Mouse (Mus musculus): ENCODE data around the gene Tha1. TPM values are rescaled to one million over a fixed set of nuclear protein-coding genes. Genes with fewer than 3 reads are reported as not detected.

Gene Tha1
- total RNA-seq, 1 experiment from 2014 or later: 5.4 TPM

DNA sequence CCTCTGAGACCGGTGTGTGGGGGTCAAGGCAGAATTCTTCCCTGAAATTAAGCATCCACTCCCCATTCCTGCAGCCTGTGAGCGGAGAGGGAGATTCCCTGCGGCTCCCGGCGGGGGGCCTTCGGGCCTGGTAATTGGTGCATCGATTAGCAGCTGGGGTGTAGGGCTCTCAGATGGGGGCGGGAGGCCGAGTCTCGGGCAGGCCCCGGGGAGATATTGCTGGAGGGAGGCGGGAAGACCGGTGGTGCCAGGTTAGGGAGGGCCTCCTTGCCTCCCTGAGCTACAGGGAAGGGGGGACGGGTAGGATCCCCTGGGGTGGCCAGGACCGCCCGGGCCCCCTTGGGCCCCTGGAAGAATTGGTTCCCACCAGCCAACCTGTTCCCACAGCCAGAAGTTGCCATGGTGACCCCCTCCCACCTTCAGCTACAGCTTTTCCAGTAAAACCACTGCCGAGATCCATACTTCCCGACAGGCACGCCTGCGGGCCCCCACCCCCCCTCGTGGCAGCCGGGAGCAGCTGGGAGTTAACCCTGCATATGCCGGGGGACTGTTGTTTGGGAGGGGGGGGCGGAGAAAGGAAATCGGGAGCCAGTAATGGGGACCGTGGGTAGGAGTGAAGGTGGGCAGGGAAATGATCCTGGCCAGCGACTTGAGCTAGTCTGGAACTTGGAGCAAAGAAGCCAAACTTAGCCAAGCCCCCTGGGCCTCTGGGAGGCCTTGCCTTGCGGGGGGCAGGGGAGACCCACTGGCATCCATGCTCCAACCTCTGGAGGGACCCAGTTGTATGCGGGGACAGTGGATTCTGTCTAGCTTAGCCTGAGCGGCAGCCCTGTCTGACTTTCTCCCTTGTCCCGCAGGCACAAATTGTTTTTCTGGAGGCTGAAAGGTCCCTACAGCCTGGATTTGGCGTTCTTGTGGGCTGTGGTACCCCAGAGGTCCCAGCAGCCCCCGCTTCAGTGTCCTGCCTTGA lies 15.9 kb upstream of the Tha1 start:
- ATAC-seq (replicated peaks in 1 of 2; ENCODE audit: insufficient read depth in 1 of 2, low FRiP score in 2 of 2, low TSS enrichment in 1 of 2, low read depth in 1 of 2, poor library complexity in 2 of 2, severe bottlenecking in 2 of 2): no peak

DNA sequence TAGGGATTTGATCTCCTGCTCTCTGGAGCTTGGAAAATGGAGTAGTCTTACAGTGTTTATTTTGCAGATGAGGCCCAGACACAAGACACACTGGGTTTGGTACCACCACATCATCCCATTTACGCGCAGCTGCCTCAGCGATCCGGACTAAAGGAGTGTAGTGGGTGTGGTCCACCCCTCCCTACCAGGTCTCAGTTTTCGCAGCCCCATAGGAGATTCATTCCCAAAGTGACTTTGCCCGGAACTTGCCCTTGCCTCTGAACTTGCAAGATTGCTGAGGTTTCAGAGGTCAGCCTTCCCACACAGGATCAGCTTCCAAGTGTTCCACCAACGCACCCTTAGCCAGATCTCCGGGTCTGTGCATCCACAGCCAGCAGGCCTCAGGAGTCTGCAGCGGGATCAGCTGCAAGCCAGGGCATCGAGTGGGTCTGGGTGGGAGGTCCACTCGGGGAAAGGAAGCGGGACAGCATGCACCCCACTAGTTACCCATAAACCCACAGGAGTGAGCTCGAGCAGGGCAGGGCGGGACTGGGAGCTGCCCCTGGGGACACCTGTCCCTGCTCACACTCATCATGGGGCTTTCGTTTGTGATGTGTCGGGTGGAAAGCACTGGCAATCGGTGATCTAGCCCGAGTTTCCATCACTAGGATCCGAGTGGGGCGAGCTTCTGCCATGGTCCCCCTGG lies 15.0 kb upstream of the Tha1 start:
- ATAC-seq (replicated peaks in 1 of 2; ENCODE audit: insufficient read depth in 1 of 2, low FRiP score in 2 of 2, low TSS enrichment in 1 of 2, low read depth in 1 of 2, poor library complexity in 2 of 2, severe bottlenecking in 2 of 2): no peak

DNA sequence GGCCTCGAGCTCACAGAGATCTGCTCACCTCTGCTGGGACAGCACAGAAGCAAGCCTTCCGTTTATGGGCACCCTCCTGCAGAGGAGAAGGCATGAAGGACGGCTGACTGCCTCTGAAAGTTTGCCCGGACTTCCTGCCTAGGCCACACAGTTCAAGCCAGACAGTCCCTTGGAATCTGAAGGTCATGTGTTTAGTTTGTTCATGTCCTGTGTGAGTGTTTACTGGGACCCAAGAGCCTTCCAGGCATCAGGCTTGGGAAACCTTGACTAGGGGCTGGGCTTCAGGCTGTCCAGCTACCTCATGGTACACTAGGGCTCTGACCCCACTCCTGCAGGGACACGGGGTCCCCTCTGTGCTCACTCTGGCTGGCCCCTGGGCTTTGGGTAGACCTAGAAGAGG lies 12.7 kb upstream of the Tha1 start:
- 0 out of 4 replicates have a peak, but pooled peaks of 1 of the 2 experiments have one; percentile 9 for ATAC-seq (replicated peaks in 1 of 2; ENCODE audit: insufficient read depth in 1 of 2, low FRiP score in 2 of 2, low TSS enrichment in 1 of 2, low read depth in 1 of 2, poor library complexity in 2 of 2, severe bottlenecking in 2 of 2)

DNA sequence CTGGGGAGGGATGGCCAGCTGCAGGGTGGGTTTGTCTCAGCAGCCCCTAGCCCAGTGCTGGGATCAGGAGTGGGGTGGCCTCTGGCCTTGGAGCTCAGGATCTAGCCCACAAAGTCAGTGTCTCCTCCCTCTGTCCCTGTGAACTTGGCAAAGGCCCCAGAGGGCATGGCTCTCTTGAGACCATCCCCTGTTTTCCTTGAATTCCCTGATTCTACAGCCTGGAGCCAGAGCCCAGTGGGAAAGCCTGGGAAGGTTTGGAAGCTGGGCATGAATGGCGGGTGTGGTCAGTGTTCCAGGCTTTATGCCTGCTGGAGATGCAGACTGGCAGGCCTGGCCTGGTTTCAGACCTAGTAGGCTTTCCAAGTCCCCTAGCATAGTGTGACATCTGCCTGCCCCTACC lies 8.9 kb upstream of the Tha1 start:
- no peak for ATAC-seq (replicated peaks in 1 of 2; ENCODE audit: insufficient read depth in 1 of 2, low FRiP score in 2 of 2, low TSS enrichment in 1 of 2, low read depth in 1 of 2, poor library complexity in 2 of 2, severe bottlenecking in 2 of 2)

DNA sequence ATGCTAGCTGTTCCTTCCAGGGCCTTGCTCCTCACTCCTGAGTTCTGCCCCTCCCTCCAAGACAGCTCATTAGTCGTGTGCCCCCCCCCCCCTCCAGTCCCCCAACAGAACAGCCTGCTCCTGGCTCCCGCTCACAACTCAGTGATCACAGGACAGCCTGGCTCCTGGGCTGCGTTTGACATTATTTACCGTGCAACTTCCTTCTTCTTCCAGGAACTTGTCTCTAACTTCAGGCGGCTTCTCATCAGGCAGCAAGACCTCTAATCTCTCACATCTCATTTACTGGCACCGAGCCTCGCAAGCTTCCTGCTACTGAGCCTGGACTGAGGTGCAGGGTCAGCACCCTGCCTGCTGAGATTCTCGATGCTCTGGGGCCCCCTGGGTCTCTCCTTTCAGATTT lies 8.5 kb upstream of the Tha1 start:
- ATAC-seq (replicated peaks in 1 of 2; ENCODE audit: insufficient read depth in 1 of 2, low FRiP score in 2 of 2, low TSS enrichment in 1 of 2, low read depth in 1 of 2, poor library complexity in 2 of 2, severe bottlenecking in 2 of 2): peak in 1 of 2 experiments; percentile 19; a peak in 1 of 4 replicates

DNA sequence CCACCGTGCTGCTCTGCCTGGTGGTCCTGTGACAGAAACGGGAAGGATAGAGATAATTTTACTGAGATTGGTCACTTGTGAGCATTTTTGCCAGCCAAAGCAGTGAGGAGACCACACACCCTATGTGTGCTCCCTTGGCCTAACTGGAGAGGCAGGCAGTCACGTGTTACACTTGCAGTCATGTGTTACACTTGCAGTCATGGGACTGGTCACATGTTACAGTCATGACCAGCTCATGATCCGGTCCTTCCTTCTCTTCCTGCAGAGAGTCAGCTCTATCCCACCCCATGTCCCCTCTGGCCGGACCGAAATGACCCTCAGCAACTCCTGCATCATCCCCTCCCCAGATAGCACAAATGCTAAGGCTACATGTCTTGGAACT lies 7.7 kb upstream of the Tha1 start:
- ATAC-seq (replicated peaks in 1 of 2; ENCODE audit: insufficient read depth in 1 of 2, low FRiP score in 2 of 2, low TSS enrichment in 1 of 2, low read depth in 1 of 2, poor library complexity in 2 of 2, severe bottlenecking in 2 of 2): no peak

DNA sequence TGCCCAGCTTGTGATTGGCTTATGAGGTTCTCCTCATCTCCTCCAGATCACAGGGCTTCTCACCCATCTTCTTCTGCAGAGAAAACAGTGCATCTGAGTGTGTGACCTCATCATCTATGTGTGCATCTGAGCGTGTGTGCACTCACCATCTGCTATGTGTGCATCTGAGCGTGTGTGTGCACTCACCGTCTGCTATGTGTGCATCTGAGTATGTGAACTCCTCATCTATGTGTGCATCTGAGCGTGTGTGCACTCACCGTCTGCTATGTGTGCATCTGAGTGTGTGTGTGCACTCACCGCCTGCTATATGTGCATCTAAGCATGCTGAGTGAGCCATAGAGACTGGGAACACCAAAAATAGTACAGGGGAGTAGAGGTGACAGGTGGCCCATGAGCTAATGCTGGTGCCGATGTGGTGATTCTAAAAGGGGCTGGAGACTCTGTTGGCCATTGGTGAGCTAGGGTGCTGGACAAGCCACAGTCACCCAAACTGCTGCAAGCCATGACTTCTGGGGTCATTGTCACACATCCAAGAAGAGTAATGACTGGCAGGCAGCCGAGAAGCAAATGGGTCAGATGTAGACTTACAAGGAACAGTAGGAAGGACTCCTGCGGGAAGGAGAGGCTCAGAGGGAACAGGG lies 7.2 kb upstream of the Tha1 start:
- no peak for ATAC-seq (replicated peaks in 1 of 2; ENCODE audit: insufficient read depth in 1 of 2, low FRiP score in 2 of 2, low TSS enrichment in 1 of 2, low read depth in 1 of 2, poor library complexity in 2 of 2, severe bottlenecking in 2 of 2)

DNA sequence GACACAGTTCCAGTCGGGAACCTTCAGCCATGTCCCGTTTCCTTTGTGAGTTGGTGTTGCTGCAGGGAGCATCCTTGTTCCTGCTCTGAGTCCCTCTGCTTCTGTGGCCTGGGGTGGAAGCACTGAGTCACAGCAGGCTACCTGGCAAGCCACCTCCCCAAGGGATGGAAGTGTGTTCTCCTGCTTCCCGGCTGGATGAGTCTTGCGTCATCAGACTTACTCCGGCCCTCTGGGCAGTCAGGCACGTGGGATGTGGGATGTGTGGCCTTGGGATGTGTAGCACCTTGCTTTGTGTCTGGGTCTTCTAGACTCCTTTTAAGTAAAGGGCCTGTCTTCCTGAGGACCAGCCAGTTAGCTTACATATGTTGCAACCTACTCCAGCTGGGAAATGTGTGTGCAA lies 6.4 kb upstream of the Tha1 start:
- no peak for ATAC-seq (replicated peaks in 1 of 2; ENCODE audit: insufficient read depth in 1 of 2, low FRiP score in 2 of 2, low TSS enrichment in 1 of 2, low read depth in 1 of 2, poor library complexity in 2 of 2, severe bottlenecking in 2 of 2)

DNA sequence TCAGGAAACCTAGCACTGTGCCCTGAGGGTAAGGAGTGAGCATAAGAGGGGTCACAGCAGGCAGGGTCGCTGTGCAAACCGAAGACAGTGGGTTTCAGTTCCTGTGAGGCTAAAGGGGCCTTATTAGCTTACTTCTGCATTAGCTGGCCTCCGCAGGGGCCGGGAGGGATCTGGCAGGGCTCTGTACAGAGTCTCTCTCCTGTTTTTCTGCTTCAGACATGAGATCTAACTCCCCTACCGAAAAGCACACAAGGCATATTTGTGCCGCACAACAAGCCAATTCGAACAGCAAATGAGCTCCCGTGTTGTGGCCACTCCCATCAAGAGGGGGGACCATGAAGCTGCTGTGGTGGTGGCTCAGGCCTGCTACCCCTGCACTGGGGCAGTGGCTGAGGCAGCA lies 5.6 kb upstream of the Tha1 start:
- ATAC-seq (replicated peaks in 1 of 2; ENCODE audit: insufficient read depth in 1 of 2, low FRiP score in 2 of 2, low TSS enrichment in 1 of 2, low read depth in 1 of 2, poor library complexity in 2 of 2, severe bottlenecking in 2 of 2): no peak

DNA sequence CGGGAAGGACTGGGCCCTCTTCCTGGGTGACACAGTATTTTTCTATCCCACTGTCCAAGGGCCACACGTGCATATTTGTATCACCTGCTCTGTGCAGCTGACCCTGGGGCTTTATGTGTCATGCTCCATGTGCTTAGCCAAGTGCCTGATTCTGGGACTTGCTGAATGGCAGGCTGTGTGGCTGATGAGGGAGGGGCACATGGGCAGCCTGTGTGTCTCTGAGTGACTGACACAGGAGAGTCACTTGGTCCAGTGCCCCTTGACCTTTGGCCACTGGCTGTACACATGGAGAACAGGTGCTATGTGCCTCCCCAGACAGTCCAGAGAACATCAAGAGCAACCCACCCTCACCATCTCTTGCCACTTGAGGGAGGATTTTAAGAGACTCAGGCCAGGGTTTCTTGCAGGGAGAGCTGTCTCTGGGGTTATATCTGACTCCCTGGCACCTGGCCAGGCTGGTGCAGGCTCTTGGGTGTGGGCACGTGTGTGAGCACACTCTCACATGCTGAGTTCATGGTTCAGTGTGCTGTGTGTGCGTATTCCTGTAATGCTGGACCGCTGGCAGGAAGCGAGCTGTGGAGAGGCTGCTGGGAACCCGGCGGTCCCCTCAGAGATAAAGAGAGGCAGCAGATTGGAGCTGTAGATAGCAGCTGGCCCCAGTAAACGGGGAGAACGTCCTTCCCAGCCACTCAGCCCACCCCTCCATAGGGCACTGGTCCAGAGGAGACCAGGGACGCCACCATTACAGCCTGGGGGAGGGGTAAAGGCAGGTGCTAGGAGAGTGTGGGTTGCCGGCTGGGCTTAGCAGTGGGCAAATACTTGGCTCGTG lies 4.8 kb upstream of the Tha1 start:
- ATAC-seq (replicated peaks in 1 of 2; ENCODE audit: insufficient read depth in 1 of 2, low FRiP score in 2 of 2, low TSS enrichment in 1 of 2, low read depth in 1 of 2, poor library complexity in 2 of 2, severe bottlenecking in 2 of 2): peak; percentile 72 to 80

DNA sequence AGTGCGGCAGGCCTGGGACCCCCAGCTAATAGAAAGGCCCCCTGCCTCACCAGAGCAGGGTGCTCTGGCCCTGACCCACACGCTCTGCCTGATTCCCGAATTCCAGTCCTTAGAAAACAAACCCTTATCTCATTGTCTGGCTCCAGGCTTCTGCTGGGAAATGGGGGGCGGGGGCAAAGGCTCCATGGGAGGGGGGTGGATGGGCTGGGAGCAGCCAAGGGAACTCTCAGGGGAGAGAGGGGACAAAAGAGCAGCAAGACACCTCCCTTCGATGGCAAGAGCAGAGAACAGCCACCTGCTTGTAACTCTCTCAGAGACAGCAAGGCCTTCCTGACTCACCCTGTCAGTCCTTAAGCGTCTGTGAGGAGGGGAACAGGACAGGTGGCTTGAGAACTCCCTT lies 2.4 kb upstream of the Tha1 start:
- ATAC-seq (replicated peaks in 1 of 2; ENCODE audit: insufficient read depth in 1 of 2, low FRiP score in 2 of 2, low TSS enrichment in 1 of 2, low read depth in 1 of 2, poor library complexity in 2 of 2, severe bottlenecking in 2 of 2): no peak

DNA sequence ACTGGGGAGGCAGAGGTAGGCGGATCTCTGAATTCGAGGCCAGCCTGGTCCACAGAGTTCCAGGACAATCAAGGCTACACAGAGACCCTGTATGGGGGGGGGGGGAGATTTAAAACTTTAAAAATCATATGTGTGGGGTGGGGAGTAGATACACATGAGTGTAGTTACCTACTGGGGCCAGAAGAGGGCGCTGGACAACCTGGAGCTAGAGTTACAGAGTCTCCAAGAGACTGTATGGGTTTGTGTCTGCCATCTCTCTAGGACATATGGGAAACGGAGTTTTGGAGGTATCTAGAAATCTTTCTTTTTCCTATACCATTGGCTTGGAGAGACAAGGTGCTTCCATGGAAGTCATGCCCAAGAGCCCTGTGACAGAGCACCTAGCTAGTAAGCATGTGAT lies 1.1 kb upstream of the Tha1 start:
- no peak for ATAC-seq (replicated peaks in 1 of 2; ENCODE audit: insufficient read depth in 1 of 2, low FRiP score in 2 of 2, low TSS enrichment in 1 of 2, low read depth in 1 of 2, poor library complexity in 2 of 2, severe bottlenecking in 2 of 2)

DNA sequence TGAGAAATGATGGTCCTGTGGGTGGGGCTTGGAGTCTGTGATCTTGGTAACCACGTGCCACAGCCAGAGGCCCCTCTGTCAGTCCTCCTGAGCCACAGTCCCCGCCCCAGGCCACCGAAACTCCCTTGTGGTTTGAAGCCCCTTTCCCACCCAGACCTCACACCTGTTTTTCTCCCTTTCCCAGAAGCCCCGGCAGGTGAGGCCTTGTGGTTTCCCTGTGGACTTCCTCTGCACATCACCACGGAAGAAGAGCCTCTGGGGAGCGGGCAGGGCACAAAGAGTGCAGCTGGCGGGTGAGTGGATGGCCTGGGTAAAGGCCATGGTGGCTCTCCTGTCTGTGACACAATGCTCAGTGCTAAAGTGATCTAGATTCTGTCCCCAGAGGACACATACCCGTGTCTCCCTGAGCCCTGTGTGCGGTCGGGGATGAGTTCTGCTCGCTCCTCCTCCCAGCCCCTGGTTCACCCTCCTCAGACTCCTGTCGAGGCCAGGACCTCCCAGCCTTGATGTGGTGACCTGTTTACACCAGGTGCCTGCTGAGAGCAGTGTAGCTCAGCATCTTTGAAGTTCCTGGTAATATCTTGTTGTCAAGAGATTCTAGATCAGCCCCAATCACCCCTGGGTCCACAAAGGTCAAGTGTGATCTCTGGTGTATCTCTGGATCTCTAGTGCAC lies 1.2 kb downstream of the Tha1 start:
- ATAC-seq (replicated peaks in 1 of 2; ENCODE audit: insufficient read depth in 1 of 2, low FRiP score in 2 of 2, low TSS enrichment in 1 of 2, low read depth in 1 of 2, poor library complexity in 2 of 2, severe bottlenecking in 2 of 2): no peak

DNA sequence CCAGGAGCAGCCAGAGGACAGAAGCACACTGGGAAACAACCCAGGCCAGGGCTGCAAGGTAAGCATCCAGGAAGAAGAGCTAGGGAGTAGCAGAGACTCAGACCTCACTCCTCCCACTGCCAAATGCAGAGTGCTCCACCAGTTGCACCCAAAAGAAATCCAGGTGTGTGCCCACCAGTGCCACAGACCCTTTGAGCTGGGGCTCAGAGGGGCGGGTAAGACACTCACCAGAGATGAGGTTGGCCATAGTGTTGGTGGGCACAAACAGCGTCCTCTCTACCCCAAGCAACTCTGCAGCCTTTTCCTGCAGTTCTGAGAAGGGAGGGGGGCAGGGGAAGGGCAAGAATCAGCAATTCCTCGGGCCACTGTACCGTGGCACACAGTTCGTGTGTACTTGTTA lies 1.9 kb downstream of the Tha1 start:
- ATAC-seq (replicated peaks in 1 of 2; ENCODE audit: insufficient read depth in 1 of 2, low FRiP score in 2 of 2, low TSS enrichment in 1 of 2, low read depth in 1 of 2, poor library complexity in 2 of 2, severe bottlenecking in 2 of 2): no peak

DNA sequence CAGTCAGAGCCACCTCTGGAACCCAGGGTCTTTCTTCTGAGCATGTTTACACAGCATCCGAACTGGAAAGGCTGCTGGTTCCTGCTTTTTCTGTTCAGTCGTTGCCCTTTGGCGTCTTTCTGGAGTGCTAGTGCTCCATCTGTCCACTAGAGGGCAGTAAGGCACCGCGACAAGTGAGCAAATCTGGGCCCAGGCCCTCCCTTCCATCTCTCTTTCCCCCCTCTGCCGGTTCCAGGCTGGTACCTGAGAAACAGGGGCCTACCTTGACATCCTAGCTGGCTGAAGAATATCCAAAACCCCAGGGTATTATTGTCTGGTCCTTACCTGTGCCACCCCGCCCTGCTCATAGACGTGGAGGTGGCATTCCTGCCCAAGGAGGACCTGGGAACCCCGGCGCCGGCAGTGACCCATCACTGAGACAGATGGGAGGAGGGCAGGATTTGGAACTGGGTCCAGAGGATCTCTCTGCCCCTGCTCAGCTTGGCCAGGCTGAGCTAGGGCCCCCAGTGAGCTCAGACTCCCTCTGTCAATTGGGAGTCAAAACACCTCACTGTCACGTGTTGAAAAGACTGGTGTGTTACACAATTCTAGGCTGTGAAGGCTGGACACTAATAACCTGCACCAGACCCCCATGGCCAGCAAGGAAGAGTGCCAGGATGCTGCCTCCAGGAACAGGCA lies 2.5 kb downstream of the Tha1 start:
- ATAC-seq (replicated peaks in 1 of 2; ENCODE audit: insufficient read depth in 1 of 2, low FRiP score in 2 of 2, low TSS enrichment in 1 of 2, low read depth in 1 of 2, poor library complexity in 2 of 2, severe bottlenecking in 2 of 2): peak; percentile 54 to 60; a peak in 3 of 4 replicates

DNA sequence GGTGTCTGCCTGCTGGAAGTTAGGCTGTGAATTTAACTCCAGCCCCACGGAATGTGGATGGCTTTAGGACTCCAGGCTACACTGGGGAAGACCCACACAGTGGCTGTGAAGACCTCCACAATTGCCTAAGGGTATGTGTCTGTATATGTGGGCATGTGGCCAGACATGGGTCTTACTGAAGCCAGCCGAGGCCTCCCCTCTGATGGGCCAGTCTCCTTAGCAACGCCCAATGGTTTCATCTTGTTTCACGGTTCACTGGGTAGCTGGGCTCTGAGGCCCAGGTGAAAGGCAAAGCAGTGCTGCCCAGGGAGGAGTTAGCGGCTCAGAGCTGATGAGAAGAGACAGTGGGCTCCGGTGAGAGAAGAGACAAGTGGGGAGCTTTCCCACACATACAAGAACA lies 7.3 kb downstream of the Tha1 start:
- ATAC-seq (replicated peaks in 1 of 2; ENCODE audit: insufficient read depth in 1 of 2, low FRiP score in 2 of 2, low TSS enrichment in 1 of 2, low read depth in 1 of 2, poor library complexity in 2 of 2, severe bottlenecking in 2 of 2): no peak

All from hematopoietic stem cell, adult 5-6 weeks (primary cell).